Mouse (Mus musculus) small intestine, adult 2 months (tissue): ENCODE results near the gene Wipf1. TPM values are rescaled to one million over a fixed set of nuclear protein-coding genes. Genes with fewer than 3 reads are reported as not detected.

Source experiments
- H3K27ac ChIP-seq: fragments of 200-500 bp; 2 replicates; pipeline ENCODE4 v1.5.1; 2012; ENCODE audit warnings: low read depth, low read length, control low read depth, inconsistent platforms; ENCODE audit not compliant: insufficient read depth
- H3K27me3 ChIP-seq: fragments of 200-500 bp; 2 replicates; pipeline ENCODE4 v1.6.1; 2012; ENCODE audit warnings: mild to moderate bottlenecking, moderate library complexity, low read length, inconsistent platforms; ENCODE audit not compliant: control insufficient read depth, insufficient read depth
- H3K36me3 ChIP-seq: fragments of 200-500 bp; 2 replicates; pipeline ENCODE4 v1.6.1; 2012; ENCODE audit warnings: mild to moderate bottlenecking, low read length, control low read depth, inconsistent platforms; ENCODE audit not compliant: control insufficient read depth, insufficient read depth
- H3K4me1 ChIP-seq: fragments of 200-500 bp; 2 replicates; pipeline ENCODE4 v1.6.1; 2012; ENCODE audit warnings: low read length, inconsistent platforms, mixed read lengths; ENCODE audit not compliant: control insufficient read depth, insufficient read depth, insufficient read length
- H3K4me3 ChIP-seq: fragments of 200-500 bp; 2 replicates; pipeline ENCODE4 v1.5.1; 2012; ENCODE audit warnings: low read depth, mild to moderate bottlenecking, control low read depth, inconsistent platforms, low read length, moderate library complexity
- CTCF ChIP-seq: fragments of 200-500 bp; IDR thresholded peaks from 2 replicates; pipeline ENCODE4 v1.5.1; 2012; ENCODE audit warnings: low read depth, mild to moderate bottlenecking, control low read depth, inconsistent platforms, low read length, moderate library complexity, mixed read lengths; ENCODE audit not compliant: insufficient replicate concordance, insufficient read length; ENCODE audit errors: extremely low read depth
- POLR2A ChIP-seq: fragments of 200-500 bp; IDR thresholded peaks from 2 replicates; pipeline ENCODE4 v1.6.1; 2012; ENCODE audit warnings: low read depth, mild to moderate bottlenecking, control low read depth, inconsistent platforms, low read length, moderate library complexity
- WGBS: fragments of 180-500 bp; shearing (Covaris S2); methylation state at CpG from one replicate; pipeline ENCODE4 v1.1.7; 2018; 5-methylcytosine and 5-hydroxymethylcytosine counted together
- polyA plus RNA-seq: library from polyadenylated mRNA; depleted of rRNA; stranded (reverse); fragments of >200 nt; gene quantifications from 2 replicates; pipeline ENCODE4 v1.2.3, GENCODE M21; 2012

The Wipf1 gene
- polyA plus RNA-seq, 1 experiment = 18.9 TPM

GRCm38 (mm10) chr2:73454186-73454585 lies 75.3 kb downstream of the Wipf1 start:
- Histone ChIP-seq H3K27ac (peak overlapping the region; percentile 64), H3K27me3 (no peaks in the 10 kb centered on the region), H3K4me3 (no peak overlapping the region), H3K36me3 (no peaks in the 10 kb centered on the region; the same call in 1 of the 2 replicates), H3K4me1 (peaks cover 9% of the 10 kb centered on the region; the same call in 1 of the 2 replicates)
- TF ChIP-seq CTCF (no peak), POLR2A (no peak)
- 77% methylated on average over 4 of the region's 4 CpGs for WGBS

DNA sequence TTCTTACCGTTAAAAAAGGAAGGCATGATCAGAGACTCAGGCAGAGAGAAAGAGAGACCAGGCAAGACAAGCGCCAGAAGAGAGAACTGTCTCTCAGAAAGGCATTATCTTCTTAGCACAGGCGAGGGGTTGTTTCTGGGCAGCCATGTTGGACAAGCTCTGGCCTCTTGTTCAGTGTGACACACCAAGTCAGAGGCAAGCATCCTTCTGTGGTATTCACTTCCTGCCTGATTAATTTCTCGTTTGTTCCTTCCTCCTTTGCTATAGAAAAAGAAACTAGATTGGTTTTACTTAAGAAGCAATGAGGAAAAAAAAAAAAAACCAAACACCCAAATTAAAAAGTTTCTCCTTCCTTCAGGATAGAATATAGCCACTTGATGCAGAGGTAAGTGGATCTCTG lies 75.8 kb downstream of the Wipf1 start:
- peak overlapping the region; percentile 47; the same call in 1 of the 2 replicates for H3K27ac ChIP-seq
- 48% methylated on average over 4 of the region's 4 CpGs for WGBS
- no peaks in the 10 kb centered on the region; the same call in 1 of the 2 replicates for H3K36me3 ChIP-seq
- peak overlapping the region; percentile 11; the same call in 1 of the 2 replicates for H3K4me3 ChIP-seq
- TF ChIP-seq POLR2A (no peak), CTCF (no peak)
- peaks cover 11% of the 10 kb centered on the region; the same call in 1 of the 2 replicates for H3K4me1 ChIP-seq
- H3K27me3 ChIP-seq = no peaks in the 10 kb centered on the region

- WGBS = 69% methylated on average over 5 of the region's 5 CpGs
- TF ChIP-seq POLR2A (no peak), CTCF (no peak)
- Histone ChIP-seq H3K4me3 (peak overlapping the region; percentile 42), H3K4me1 (peaks cover 11% of the 10 kb centered on the region; the same call in 1 of the 2 replicates), H3K27ac (peak overlapping the region; percentile 47; the same call in 1 of the 2 replicates), H3K27me3 (no peaks in the 10 kb centered on the region), H3K36me3 (peaks cover under 1% of the 10 kb centered on the region; the same call in 1 of the 2 replicates)
These were observed 76.4 kb downstream of the Wipf1 start for GRCm38 (mm10) chr2:73453085-73453484.

GRCm38 (mm10) chr2:73452556-73452955 lies 77.0 kb downstream of the Wipf1 start:
- Histone ChIP-seq H3K27ac (peak overlapping the region; percentile 40; the same call in 1 of the 2 replicates), H3K27me3 (no peaks in the 10 kb centered on the region), H3K4me1 (peaks cover 11% of the 10 kb centered on the region; the same call in 1 of the 2 replicates), H3K36me3 (peaks cover 4% of the 10 kb centered on the region; the same call in 1 of the 2 replicates), H3K4me3 (peak overlapping the region; percentile 52)
- WGBS = 77% methylated on average over 7 of the region's 7 CpGs
- TF ChIP-seq POLR2A (no peak), CTCF (no peak)

DNA sequence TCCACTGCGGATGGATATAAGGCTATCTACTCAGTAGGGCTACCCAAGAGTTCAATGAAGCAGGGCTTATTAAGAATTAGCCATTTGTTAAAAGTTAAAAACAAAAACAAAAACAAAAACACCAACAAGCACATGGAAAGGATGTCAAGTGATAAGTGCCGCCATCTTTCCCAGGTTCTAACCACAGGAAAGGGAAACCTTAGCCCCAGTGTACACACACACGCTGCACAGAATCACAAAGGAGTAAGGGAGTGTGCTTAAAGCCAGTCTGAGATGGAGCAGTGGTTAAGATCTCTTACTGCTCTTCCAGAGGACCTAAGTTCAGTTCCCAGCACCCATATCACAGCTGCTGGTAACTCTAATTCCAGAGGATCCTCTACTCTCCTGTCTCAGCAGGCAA lies 78.0 kb downstream of the Wipf1 start:
- H3K4me3 ChIP-seq = no peak overlapping the region
- H3K36me3 ChIP-seq = peaks cover 13% of the 10 kb centered on the region
- no peaks in the 10 kb centered on the region for H3K27me3 ChIP-seq
- 91% methylated on average over 3 of the region's 3 CpGs for whole genome bisulfite sequencing
- TF ChIP-seq CTCF (no peak), POLR2A (no peak)
- H3K27ac ChIP-seq = no peak overlapping the region
- H3K4me1 ChIP-seq = peaks cover 11% of the 10 kb centered on the region; the same call in 1 of the 2 replicates

GRCm38 (mm10) chr2:73450172-73450715 lies 79.3 kb downstream of the Wipf1 start:
- TF ChIP-seq CTCF (no peak), POLR2A (no peak)
- WGBS = 48% methylated on average over 6 of the region's 6 CpGs
- H3K27me3 ChIP-seq = no peaks in the 10 kb centered on the region
- H3K36me3 ChIP-seq = peaks cover 16% of the 10 kb centered on the region
- H3K4me3 ChIP-seq = peak overlapping the region; percentile 14; the same call in 1 of the 2 replicates
- H3K27ac ChIP-seq = peak overlapping the region; percentile 35
- H3K4me1 ChIP-seq = peaks cover 11% of the 10 kb centered on the region; the same call in 1 of the 2 replicates

GRCm38 (mm10) chr2:73443985-73444384 lies 85.5 kb downstream of the Wipf1 start:
- Histone ChIP-seq H3K4me1 (peaks cover 2% of the 10 kb centered on the region; the same call in 1 of the 2 replicates), H3K4me3 (no peak overlapping the region), H3K27ac (no peak overlapping the region), H3K36me3 (peaks cover 45% of the 10 kb centered on the region), H3K27me3 (no peaks in the 10 kb centered on the region)
- no peak for TF ChIP-seq CTCF
- TF ChIP-seq POLR2A = no peak
- WGBS = 86% methylated on average over 10 of the region's 10 CpGs

DNA sequence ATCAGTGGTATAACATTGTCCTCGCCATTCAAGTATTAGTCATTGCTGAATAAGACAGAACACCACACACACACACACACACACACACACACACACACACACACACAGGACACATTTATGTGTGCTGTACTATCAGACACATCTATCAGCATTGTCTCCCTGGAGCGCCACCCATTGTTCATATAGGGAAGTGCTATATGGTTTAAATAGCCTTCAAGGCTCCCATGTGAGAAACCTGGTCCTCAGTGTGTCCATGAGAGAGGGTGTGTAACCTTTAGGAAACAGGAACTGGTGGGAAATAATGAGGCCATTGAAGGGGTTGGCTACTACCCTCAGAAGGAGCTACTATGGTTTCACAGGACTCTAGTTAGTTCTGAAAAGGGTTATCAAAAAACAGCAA lies 87.5 kb downstream of the Wipf1 start:
- Histone ChIP-seq H3K27me3 (no peaks in the 10 kb centered on the region), H3K4me1 (no peaks in the 10 kb centered on the region), H3K27ac (no peak overlapping the region), H3K4me3 (no peak overlapping the region), H3K36me3 (peaks cover 52% of the 10 kb centered on the region)
- TF ChIP-seq POLR2A (no peak), CTCF (no peak)
- WGBS = 88% methylated on average over 2 of the region's 2 CpGs
